Mouse (Mus musculus) right cerebral cortex, postnatal 14 days (tissue): ENCODE results near the gene Gm48552.
A peak's percentile ranks its signal among the peaks of the same experiment; 100 is the strongest.

Source experiments
- DNase-seq: peaks from one replicate; pipeline ENCODE4 v3.0.0; 2022

Gm48552 gene

DNA sequence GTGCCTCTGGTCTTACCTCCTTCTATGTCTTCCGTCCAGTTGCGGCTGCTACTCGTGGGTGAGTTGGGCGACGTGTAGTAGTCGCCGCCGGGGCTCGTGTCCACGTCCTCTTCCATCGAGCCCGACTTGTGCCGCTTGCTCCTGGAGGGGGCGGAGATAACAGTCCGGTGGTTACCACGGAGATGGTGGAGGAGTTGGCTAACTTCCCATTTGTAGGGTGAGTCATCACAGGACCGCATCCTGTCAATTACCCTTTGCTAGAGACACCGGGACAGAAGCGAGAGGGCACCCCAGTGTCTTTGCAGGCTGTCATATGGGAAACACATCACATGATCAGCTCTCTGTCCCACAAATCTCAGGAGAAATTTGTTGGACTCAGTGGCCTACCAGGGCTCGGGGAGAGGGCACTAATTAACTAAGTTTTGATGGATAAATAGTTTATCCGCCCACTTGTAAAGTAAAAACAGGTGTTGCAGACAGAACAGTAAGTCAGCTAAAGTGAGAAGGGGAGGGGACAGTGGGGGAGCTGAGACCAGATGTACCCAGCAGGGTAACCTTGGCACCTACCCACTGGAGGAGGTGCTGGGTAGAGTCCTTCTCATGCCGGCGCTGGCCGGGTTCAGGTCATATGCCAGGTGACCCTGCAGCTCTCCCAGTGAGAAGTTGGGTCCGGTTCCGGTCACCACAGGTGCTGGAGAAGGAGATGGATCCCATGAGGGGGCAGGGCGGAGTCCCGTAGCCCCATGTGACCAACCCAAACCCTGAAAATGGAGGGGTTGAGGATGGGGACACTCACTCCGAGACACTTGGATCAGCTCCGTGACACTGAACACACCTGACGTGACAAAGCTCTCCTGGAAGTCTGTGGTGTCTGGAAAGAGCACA lies 19.0 kb downstream of the Gm48552 start:
- peak; percentile 55 for DNase-seq

DNA sequence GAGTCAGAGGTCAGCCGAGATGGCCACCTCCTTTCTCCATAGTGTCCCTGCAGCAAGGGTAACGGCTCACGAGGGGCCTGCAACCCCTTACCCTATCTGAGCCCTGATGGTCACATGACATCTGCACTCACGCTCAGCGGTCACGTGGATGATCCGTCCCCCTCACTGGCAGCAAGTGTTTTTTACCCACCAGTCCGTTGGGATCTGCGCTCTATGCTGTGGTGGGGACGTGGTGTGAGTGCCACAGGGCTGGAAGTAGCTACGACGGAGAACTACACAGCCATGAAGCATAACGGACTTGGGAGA lies 19.6 kb downstream of the Gm48552 start:
- DNase-seq, result no peak

DNA sequence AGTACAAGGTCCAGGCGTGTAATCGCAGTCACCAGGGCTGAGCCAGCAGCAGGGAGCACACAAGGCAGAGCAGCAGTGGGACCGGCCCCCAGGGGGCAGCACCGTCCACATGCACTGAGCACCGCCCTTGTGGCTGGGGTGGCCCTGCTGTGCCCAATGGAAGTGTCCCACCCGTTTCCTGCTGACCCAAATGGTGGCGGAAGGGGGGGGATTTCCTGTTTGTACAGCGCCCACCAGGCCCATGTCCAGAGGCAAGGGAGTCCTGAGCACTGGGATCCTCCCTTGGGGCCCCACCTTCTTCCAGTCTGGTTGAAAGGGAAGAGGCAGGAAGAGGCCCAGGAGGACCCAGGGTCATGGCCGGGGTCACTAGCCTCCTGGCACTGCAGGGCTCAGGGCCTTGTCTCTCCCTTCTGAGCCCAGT lies 20.1 kb downstream of the Gm48552 start:
- DNase-seq, result peak; percentile 78

DNA sequence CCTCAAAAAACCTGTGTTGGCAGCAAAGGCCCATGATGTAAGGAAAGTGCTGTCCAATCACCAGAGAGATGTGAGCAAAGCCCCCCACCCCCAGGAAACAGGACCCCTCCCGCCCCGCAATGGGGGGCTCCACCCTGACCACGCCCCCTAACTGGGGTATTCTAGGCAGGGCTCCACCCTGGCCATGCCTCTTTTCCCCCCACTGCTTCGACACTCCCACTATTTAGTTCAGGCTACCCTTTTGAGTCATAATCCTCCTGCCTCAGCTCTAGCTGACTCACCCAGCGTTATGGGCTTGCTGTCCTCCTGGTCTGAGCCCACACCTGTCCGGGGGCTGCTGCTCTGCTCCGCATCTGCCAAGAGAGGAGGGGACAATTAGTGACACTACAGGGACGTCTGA lies 20.5 kb downstream of the Gm48552 start:
- DNase-seq, result no peak

DNA sequence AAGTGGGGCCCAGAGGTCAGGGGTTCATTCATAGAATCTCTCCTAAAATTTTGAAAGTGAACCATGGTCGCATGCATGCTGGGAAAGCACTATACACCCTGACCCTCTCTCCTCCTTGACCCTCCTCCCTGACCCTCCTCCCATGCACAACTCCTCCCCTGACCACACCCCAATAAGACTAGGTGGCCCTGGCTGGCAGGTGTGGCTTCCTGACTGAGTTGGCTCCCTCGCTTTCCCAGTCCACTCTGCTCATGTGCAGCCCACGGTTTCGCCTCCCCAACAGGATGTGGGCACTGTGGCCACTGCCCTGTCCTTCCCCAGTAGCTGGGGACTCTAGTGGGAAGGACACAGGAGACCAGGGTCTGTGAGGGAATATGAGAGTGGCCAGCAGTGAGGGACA lies 21.5 kb downstream of the Gm48552 start:
- no peak for DNase-seq

DNA sequence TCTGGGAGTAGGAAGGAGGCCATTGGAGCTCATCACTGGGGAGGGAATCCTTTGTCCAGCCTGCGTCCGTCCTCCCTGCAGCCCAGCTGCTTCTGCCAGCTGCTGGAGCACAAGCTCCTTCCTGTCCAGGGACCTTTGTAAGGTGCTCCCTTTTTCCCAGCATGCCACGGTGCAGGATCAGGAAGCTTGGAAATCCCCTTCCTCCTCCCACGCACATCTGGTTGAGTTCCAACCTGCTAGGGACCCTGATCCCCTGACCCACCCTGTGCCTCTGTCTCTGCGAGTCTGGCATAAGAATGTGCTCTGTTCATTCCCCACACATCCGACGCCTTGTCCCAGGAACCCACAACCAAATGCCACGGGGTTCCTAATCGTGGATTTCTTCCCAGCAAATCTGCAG lies 22.2 kb downstream of the Gm48552 start:
- DNase-seq, result no peak

DNA sequence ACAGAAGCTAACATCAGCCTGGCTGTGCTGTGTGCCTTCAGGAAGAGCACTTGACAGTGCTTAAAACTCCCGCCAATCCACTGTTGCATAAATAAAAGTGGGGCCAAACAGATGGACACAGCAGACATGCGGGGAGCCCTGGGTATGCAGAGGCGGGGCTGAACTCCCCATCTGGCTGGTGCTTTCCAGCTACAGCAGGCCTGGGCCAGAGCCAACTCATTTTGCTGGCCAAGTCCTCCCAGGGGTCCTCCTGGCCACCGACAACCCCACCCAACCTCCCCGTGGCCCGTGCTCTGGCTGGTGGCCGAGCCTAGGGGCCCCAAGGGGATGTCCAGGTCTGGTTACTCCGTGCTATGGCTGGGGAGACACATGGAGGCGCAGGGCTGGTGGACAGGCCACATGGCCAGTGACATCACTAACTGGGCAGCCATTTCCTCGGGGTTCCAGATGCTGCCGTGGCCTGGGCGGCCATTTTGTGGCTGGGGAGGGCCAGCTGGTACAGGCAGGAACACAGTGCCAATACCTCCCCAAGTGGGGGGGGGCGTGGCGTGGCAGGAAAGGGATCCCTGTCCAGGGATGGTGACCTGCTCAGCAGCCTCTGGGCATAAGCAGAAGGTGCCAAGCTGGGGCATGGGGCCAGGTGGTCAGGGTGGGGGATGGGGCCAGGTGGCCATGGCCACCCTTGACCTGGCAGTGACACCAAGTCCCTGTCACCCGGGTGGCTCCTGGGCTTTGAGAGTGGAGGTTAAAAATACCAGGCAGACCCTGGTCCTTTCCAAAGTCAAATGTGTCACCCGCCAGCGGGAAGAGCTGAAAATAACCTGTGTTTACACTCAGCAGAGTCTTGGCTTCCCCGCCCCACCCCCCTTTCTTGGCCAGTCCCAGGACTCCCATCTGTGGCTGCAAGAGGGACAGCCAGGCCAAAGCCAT lies 22.9 kb downstream of the Gm48552 start:
- peak; percentile 71 for DNase-seq

DNA sequence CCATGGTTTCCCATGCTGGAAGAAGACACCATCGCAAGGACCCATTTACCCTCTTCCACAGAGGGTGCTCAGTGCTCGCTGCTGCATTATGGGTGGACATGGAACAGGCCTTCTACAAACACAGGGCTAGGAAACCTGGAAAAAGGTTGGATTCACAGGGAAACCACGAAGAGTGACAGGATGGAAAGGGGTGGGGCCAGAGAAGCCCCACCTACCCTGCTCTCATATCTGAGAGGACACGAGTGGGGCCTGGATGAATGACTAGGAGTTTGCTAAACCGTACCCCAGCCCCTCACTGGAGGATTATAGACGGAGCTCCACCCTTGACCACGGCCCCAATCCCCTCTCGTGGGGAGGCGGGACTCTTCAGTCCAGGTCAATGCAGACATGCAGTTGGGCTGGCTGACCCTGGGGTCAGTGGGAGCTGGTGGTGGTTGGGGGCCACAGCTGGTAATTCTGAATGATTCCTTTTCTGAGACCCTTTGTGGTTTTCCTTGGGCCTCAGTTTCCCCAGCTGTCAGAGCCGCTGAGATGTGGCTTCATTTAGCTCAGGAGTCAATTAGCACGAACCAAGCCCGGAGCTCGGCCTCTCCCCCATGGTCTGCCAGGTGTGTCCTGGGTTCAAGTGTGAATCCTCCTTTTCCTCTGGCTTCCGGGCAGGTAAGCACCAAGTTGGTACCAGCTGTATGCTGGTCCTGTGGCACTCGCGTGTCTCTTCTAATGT lies 23.9 kb downstream of the Gm48552 start:
- DNase-seq, result no peak

DNA sequence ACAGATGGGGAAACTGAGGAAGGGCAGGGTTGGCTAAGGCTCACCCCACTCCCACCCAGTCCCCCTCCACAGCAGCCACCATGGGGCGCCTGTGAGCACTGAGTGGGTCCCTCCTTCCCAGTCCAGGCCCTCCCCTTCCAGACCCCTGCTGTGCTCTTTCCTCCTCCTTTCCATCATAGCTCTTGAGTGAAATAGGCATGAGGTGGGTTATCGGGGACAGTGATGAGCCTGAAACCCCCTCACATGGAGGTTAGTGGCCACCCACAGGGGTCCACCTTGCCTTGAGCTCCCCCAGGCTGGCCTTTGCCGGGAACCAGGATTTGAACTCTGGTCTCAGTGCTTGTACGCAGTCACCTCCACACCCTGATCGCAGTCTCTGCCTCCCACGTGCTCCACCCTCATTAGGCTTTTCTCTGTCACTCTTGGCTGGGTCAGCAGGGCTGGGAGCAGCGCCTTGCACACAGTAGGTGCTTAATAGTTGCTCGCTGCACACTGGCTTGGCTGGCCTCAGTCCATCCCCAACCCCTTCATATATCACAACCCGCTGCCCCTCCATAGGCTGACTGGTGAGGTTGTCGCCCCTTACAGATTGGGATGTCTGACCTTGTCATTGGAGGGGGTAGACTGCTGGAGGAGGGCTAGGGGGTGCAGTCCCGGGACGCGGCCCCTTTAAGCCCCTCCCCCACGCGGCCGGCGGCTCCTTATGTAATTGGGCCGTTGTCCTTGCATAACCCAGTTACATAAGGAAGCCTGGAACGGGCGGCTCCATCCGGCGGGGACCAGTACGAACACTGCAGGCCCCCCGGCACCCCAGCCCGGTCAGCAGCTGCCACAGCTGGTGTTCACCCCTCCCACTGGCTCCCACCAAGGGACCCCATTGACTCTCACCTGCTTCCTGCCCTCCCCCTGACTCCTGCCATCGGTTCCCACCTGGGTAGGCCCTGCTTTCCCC lies 24.8 kb downstream of the Gm48552 start:
- DNase-seq, result peak; percentile 88

DNA sequence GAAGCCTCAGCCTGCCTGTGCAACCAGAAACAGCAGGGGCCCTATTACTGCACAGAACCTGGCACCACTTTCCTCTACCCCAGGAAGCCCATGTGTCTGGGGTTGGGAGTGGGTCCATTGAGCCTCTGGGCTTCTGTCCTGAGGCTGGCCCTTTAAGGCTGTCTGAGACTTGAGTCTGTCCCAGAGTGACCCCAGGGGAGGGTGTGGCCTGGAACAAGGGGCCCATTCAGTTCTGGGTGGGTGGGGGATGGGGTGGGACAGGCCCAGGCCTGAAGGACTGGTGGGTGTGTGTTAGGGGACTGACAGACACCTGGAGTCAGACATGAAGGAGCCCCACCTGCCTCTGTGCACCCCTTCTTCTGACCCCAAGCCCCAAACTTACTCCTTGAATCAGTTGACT lies 25.9 kb downstream of the Gm48552 start:
- DNase-seq, result no peak

DNA sequence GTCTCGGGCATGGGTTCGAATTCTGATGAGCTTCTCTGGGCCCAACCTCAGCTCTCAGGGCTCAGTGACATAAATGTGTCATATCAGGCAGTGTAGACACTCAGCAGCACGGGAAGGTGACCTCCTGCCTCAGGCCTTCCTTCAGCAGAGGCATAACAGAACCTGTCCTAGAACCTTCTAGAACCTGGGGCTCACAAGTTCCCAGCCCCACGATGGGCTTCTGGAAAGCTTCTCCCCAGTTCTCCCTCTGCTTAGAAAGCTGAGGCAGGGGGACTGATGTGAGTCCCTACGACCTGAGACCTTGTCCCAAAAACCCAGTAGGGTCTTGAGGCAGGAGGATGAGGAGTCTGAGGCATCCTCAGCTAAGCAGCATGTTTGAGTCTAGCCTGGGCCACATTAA lies 26.3 kb downstream of the Gm48552 start:
- DNase-seq, result no peak

DNA sequence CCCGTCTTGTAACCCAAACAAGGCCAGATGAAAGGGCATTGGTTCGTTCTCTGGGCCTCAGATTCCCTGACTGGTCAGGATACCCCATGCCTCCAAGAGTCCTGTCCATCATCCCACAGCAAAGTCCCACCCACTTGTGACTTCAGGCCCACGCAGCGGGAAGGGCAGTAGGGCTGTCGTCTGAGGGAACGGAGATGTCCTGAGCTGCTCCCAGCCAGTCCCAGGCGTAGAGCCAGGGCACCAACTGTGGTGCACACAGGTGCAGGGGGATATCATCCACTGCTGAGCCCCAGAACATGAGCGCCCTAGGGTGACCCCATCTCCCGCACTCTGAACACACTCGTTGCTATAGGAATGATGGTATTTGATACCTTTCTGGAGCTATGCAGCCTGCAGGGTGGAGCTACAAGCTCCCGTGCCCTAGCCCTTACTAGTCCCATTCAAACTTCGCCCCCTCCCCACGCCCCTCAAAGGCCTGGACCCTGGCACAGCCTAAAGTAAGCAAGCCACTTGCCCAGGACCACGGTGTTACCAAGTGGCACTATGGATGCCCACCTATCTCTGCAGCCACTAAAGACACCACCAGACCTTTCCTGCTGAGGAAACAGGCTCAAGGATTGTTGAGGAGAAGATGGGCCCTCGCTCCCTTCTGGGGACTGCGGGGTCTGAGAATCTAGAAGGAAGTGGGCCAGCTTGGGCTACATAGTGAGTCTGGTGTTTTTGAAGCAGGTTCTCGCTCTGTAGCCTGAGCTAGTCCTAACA lies 26.9 kb downstream of the Gm48552 start:
- DNase-seq, result no peak

DNA sequence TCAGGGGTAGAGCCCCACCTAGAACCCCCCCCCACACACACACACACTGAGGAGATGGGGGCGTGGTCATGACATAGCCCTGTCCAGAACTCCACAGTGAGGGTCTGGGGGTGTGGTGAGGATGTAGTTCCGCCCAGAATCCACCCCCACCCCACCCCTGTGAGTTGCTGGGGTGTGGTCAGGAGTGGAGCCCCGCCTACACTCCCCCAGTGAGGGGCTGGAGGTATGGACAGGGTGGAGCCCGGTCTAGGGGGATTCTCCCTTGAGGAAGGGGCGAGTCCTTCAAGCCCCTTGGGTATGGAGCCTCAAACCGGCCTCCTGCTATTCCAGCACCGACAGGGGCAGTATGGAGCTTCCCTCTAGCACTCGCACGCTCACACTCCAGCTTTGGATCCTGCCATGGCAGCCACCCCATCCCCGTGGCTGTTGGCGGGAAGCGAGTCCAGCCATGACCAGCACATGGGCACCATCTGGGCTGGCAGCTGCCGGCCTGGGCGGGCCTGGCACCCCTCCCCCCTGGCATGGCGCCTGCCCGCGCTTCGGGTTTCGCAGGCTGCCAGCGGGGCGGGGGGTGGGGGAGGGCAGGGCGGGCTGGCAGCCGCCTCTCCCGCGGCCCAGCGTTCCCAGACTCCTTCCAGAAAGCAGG lies 27.9 kb downstream of the Gm48552 start:
- peak; percentile 85 for DNase-seq

DNA sequence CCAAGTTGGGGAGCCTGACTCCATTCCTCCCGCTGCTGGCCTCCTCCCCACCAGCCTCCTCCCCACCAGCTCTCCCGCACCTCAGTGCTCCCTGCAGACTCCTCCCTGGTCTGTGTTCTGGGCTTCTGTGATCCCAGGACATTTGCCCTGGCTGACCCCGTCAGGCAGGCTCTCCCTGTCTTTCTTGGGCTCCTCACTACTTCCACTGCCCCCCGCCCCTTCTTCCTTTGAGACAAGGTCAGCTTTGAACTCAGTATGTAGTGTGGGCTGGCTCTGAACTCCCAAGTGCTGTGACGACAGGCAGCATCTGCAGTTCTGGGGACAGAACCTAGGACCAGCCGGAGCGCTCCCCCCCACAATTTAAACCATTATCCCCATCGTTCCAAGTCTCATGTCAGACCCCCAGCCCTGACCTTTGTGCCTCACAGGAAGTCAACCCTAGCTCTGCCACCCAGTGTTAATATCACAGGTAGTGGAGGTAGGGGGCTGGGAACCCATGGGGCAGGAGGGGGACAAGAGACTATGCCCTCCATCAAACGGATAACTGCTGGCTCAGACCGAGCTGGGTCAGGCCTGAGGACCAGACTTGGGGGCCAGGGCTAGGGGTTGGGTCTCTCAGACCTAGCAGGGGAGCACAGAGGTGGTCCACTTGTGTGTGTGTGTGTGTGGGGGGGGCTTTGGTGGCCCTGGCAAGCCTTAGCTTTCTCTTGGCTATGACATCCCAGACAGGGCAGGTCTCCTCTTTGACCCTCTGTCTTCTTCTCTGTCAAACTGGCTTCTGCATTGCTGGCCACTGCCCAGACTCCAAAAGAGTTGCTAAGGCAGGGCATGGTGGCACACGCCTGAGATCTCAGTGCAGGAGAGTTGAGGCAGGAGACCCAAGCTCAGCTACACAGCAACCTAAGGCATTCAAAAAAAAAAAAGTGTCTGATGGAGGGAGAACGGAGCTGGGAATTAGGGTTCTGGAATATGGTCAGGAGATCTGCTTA lies 28.7 kb downstream of the Gm48552 start:
- peak; percentile 5 for DNase-seq

DNA sequence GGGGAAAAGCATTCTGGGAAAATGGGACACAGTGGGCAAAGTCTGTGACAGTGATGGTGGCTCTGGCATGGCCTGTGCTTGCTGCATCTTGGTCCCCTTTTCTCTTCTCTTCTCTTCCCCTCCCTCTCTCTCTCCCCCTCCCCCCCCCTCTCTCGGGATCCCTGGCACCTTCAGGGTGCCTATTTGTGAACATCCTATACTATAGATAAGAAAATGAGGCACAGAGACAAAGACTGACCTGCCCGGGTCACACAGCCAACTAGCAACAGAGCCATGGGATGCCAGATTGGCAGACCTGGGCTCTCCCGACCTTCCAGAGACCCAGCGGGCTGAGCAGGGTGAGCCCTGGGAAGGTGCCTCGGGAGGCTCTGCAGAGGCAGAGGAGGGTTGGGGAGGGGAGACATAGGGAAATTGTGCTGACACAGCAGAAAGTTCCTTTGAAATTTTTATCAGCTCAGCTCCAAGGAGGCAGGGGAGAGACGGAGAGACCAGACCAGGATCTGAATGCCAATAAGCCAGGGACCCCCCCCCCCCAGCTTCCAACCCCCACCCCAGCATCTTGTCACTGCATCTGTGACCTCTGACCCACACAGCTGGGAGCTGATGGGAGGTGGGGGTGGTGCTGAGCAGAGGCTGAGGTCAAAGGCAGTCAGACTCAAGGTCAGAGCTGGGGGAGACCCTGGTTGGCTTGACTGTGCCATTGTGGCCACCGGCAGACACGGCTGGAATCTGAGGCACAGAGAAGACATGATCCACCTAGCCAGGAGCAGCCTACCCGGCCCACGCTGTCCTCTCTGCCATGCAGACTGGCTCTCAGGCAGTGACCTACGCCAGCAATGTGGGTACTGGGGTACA lies 29.6 kb downstream of the Gm48552 start:
- peak; percentile 5 for DNase-seq

DNA sequence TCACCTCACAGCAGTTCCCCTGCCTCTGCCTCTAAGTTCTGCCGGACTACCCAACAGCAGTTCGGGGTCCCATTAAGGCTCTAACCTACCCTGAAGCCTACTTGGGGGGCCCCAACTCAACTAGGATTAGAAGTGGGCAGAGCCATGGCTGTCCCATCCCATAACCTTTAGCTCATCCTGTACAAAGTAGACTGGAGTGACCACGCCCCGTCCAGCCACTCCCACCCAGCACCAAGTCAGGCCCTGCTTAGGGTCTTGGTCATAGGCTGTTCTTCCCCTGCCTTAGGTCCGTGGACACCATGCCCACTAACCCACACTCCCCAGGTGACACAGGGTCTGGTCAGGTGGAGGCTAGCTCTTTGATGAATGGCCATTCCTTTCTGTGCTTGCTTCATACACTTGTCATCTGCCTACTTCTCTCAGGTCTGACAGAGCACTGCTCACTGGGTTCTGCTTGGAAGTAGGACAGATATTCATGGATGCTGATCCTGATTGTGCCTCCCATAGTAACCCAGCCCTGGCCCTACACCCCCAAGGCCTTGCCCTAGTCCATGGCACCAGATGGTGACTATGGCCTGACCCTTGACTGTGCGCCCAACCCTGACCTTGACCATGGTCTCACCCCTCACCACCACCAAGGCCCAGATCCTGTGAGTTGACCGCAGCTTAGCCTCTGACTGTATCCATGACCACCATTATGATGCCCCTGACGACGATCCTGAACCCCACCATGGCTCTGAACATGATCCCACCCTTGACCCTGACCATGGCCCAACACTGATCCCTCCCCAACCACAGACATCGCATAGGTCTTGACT lies 30.5 kb downstream of the Gm48552 start:
- peak; percentile 4 for DNase-seq

DNA sequence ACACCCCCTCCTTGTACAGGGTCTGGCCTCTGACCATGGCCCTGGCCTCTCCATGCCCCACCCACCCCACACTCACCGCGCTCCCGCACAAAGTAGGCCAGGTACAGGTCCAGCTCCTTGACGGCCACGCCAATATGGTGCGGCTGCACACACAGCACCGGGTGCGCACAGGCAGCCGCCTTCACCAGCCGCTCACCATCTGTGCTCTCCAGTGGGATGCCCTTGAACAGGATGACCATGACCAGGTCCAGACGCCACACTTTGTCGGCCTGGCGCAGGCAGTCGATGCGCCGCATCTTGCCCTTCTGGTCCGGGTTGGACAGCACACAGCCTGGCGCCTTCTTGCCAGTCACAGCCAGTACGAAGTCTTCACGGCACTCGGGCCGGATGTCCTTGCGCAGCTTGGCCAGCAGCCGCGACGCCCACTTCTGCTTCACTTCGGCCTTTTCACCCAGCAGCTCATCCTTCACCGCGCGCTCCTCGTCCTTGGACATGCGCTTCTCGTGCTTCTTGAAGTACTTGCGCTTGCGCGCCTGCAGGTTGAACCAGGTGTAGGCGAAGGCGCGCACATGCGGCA lies 31.5 kb downstream of the Gm48552 start:
- peak; percentile 8 for DNase-seq
